Mouse (Mus musculus): ENCODE results near the gene Appbp2.

The Appbp2 gene

GRCm38 (mm10) chr11:85234990-85235841, at the start of gene Appbp2:
Appbp2 (minus strand) TSS chr11:85235130.
- peak; percentile 86 for DNase-seq (ENCODE audit: extremely low spot score, low read depth, low spot score)

GRCm38 (mm10) chr11:85281219-85281878, 46.4 kb upstream of the Appbp2 start:
- no peak for DNase-seq (ENCODE audit: extremely low spot score, low read depth, low spot score)

GRCm38 (mm10) chr11:85278175-85278574, 43.2 kb upstream of the Appbp2 start:
- no peak for DNase-seq (ENCODE audit: extremely low spot score, low read depth, low spot score)

- no peak for DNase-seq (ENCODE audit: extremely low spot score, low read depth, low spot score)
Observed at GRCm38 (mm10) chr11:85277609-85278008, 42.7 kb upstream of the Appbp2 start.

- DNase-seq (ENCODE audit: extremely low spot score, low read depth, low spot score) = no peak
Observed at GRCm38 (mm10) chr11:85275151-85275550, 40.2 kb upstream of the Appbp2 start.

GRCm38 (mm10) chr11:85273299-85273698, 38.4 kb upstream of the Appbp2 start:
- DNase-seq (ENCODE audit: extremely low spot score, low read depth, low spot score) = no peak

GRCm38 (mm10) chr11:85270631-85271030, 35.7 kb upstream of the Appbp2 start:
- DNase-seq (ENCODE audit: extremely low spot score, low read depth, low spot score) = peak; percentile 61

GRCm38 (mm10) chr11:85267393-85267792, 32.5 kb upstream of the Appbp2 start:
- no peak for DNase-seq (ENCODE audit: extremely low spot score, low read depth, low spot score)

GRCm38 (mm10) chr11:85264635-85265034, 29.7 kb upstream of the Appbp2 start:
- no peak for DNase-seq (ENCODE audit: extremely low spot score, low read depth, low spot score)

- peak; percentile 53 for DNase-seq (ENCODE audit: extremely low spot score, low read depth, low spot score)
Observed at GRCm38 (mm10) chr11:85261192-85261591, 26.3 kb upstream of the Appbp2 start.

GRCm38 (mm10) chr11:85258966-85259365, 24.0 kb upstream of the Appbp2 start:
- no peak for DNase-seq (ENCODE audit: extremely low spot score, low read depth, low spot score)

- DNase-seq (ENCODE audit: extremely low spot score, low read depth, low spot score) = no peak
Observed at GRCm38 (mm10) chr11:85255471-85256027, 20.6 kb upstream of the Appbp2 start.

- DNase-seq (ENCODE audit: extremely low spot score, low read depth, low spot score) = no peak
Observed at GRCm38 (mm10) chr11:85253641-85254040, 18.7 kb upstream of the Appbp2 start.

- DNase-seq (ENCODE audit: extremely low spot score, low read depth, low spot score) = no peak
Observed at GRCm38 (mm10) chr11:85253006-85253405, 18.1 kb upstream of the Appbp2 start.

- no peak for DNase-seq (ENCODE audit: extremely low spot score, low read depth, low spot score)
Observed at GRCm38 (mm10) chr11:85251955-85252354, 17.0 kb upstream of the Appbp2 start.

GRCm38 (mm10) chr11:85250467-85250866, 15.5 kb upstream of the Appbp2 start:
- DNase-seq (ENCODE audit: extremely low spot score, low read depth, low spot score) = no peak

- no peak for DNase-seq (ENCODE audit: extremely low spot score, low read depth, low spot score)
Observed at GRCm38 (mm10) chr11:85249338-85249737, 14.4 kb upstream of the Appbp2 start.

- no peak for DNase-seq (ENCODE audit: extremely low spot score, low read depth, low spot score)
Observed at GRCm38 (mm10) chr11:85248151-85248550, 13.2 kb upstream of the Appbp2 start.

- no peak for DNase-seq (ENCODE audit: extremely low spot score, low read depth, low spot score)
Observed at GRCm38 (mm10) chr11:85241226-85241625, 6.3 kb upstream of the Appbp2 start.

- DNase-seq (ENCODE audit: extremely low spot score, low read depth, low spot score) = no peak
Observed at GRCm38 (mm10) chr11:85240211-85240610, 5.3 kb upstream of the Appbp2 start.

GRCm38 (mm10) chr11:85234363-85234989, 454 bp downstream of the Appbp2 start:
- DNase-seq (ENCODE audit: extremely low spot score, low read depth, low spot score) = no peak
